In the genomic region with DNA sequence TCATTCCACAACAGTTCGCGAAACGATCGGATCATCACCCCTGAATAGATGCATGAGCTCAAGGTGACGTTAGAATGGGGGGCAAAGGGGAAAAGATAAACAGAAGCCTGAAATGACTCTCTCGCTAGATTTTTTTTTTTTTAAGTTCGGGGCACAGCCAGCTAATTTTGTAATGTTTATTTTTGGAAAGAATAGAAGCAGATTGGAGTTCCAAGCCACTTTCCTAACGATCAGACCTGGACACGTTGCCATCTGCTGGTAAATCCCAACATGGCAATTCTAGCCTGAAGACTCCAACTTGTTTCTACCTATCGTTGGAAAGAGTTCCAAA, we compare ENCODE assay signal across 8 mouse cellular contexts. TPM values are rescaled to one million over a fixed set of nuclear protein-coding genes. Genes with fewer than 3 reads are reported as not detected.
A peak's percentile ranks its signal among the peaks of the same experiment; 100 is the strongest.
DNase-seq lines count a peak whose midpoint lies in the region; ATAC-seq and TF ChIP-seq lines count a peak whose summit lies in the region.

A gene (minus strand): TSS at position 53 of the 331 bp plus-strand sequence.

- no peak for TF ChIP-seq POLR2A in lung, adult 2 months (IDR thresholded peaks at IDR 0.05; ENCODE audit: borderline replicate concordance, extremely low read depth, low read depth, low read length)

- peaks cover 17% of the 10 kb centered on the region for H3K4me1 ChIP-seq in brown adipose tissue, adult 24 weeks (ENCODE audit: control insufficient read depth, insufficient read depth, insufficient read length, low read length)
- peaks cover 30% of the 10 kb centered on the region for H3K4me1 ChIP-seq in forebrain, embryonic 12.5 days
- peaks cover 14% of the 10 kb centered on the region for H3K4me1 ChIP-seq in lung, adult 2 months (ENCODE audit: control insufficient read depth, insufficient read depth, low read length)
- H3K4me1 ChIP-seq in stomach, embryonic 14.5 days (ENCODE audit: control insufficient read depth, insufficient read depth, low read length) = peaks cover 17% of the 10 kb centered on the region

- intact Hi-C loops in heart, postnatal 36 days (cut with DNase I) = loop anchor here (1.0 kb wide), 1 partner anchor 107 kb away; no protein-coding TSS in a partner anchor

- H3K9me3 ChIP-seq in forebrain, embryonic 12.5 days = no peaks in the 10 kb centered on the region
- H3K9me3 ChIP-seq in stomach, embryonic 14.5 days (ENCODE audit: control insufficient read depth, low read depth, low read length) = no peaks in the 10 kb centered on the region

- TF ChIP-seq CTCF in layer of hippocampus, adult 2 months (conservative IDR thresholded peaks at IDR 0.05) = peak; percentile 78
- TF ChIP-seq CTCF in lung, adult 2 months (IDR thresholded peaks at IDR 0.05; ENCODE audit: insufficient read depth, low read length) = peak; percentile 45

- ATAC-seq in frontal cortex, adult (ENCODE audit: low TSS enrichment) = no peak
- no peak for ATAC-seq in forebrain, embryonic 12.5 days (ENCODE audit: low FRiP score)
- no peak for ATAC-seq in stomach, embryonic 14.5 days (ENCODE audit: insufficient number of reproducible peaks, insufficient read depth, low FRiP score, low read depth)

- H3K4me2 ChIP-seq in forebrain, embryonic 12.5 days = peak within 1 kb of the TSS; percentile 83
- peak within 1 kb of the TSS; percentile 84 for H3K4me2 ChIP-seq in stomach, embryonic 14.5 days (replicated peaks; ENCODE audit: low read depth, low read length)

- peak within 1 kb of the TSS; percentile 100 for H3K27ac ChIP-seq in brown adipose tissue, adult 24 weeks (replicated peaks; ENCODE audit: low read depth, low read length)
- peak within 1 kb of the TSS; percentile 91 for H3K27ac ChIP-seq in forebrain, embryonic 12.5 days
- peak within 1 kb of the TSS; percentile 98 for H3K27ac ChIP-seq in layer of hippocampus, adult 2 months
- H3K27ac ChIP-seq in stomach, embryonic 14.5 days (ENCODE audit: low read length) = peak within 1 kb of the TSS; percentile 91

- no peaks in the 10 kb centered on the region for H3K27me3 ChIP-seq in forebrain, embryonic 12.5 days
- no peaks in the 10 kb centered on the region for H3K27me3 ChIP-seq in stomach, embryonic 14.5 days (ENCODE audit: control insufficient read depth, insufficient read depth, low read length)

- peak within 1 kb of the TSS; percentile 92 for H3K4me3 ChIP-seq in brown adipose tissue, adult 24 weeks (ENCODE audit: insufficient read depth, low read depth, low read length)
- H3K4me3 ChIP-seq in forebrain, embryonic 12.5 days (replicated peaks) = peak within 1 kb of the TSS; percentile 91
- peak within 1 kb of the TSS; percentile 96 for H3K4me3 ChIP-seq in layer of hippocampus, adult 2 months
- peak within 1 kb of the TSS; percentile 73 for H3K4me3 ChIP-seq in lung, adult 2 months (replicated peaks; ENCODE audit: extremely low read depth, low read depth, low read length)
- H3K4me3 ChIP-seq in stomach, embryonic 14.5 days (ENCODE audit: low read depth, low read length) = peak within 1 kb of the TSS; percentile 92

- WGBS in forebrain, embryonic 12.5 days = 37% methylated on average over 10 of the region's 10 CpGs
- 6% methylated on average over 10 of the region's 10 CpGs for WGBS in lung, adult 2 months
- WGBS in stomach, embryonic 14.5 days = 19% methylated on average over 10 of the region's 10 CpGs

- peak within 1 kb of the TSS; percentile 86 for H3K9ac ChIP-seq in forebrain, embryonic 12.5 days
- peak within 1 kb of the TSS; percentile 95 for H3K9ac ChIP-seq in stomach, embryonic 14.5 days (replicated peaks; ENCODE audit: low read depth, low read length)

- H3K36me3 ChIP-seq in forebrain, embryonic 12.5 days (replicated peaks) = peaks cover 21% of the 10 kb centered on the region
- H3K36me3 ChIP-seq in stomach, embryonic 14.5 days (ENCODE audit: control insufficient read depth, insufficient read depth, low read length) = peaks cover 11% of the 10 kb centered on the region

- peak; percentile 53 to 75 for DNase-seq in frontal cortex, postnatal 36 days (ENCODE audit: low spot score in 2 of 2)
- peak; percentile 59 to 72 for DNase-seq in heart, postnatal 36 days
- DNase-seq in layer of hippocampus, adult 2 months (ENCODE audit: low spot score in 2 of 2) = peak; percentile 43 to 51
- peak; percentile 51 for DNase-seq in lung, adult 2 months

RNA-seq across cellular contexts. Expression of the gene that starts here (rescaled TPM):
- polyA plus RNA-seq in brown adipose tissue, adult 24 weeks (2012; ENCODE audit: insufficient read depth, insufficient read length, missing spikeins) = 47.7 and 58.9 TPM in 2 replicates
- 14.2 and 17.8 TPM in 2 replicates for polyA plus RNA-seq in forebrain, embryonic 12.5 days (2016; fragmentation: Nextera tagmentation; extraction: Ambion mirVana)
- 100 to 1,000 TPM; 154 to 160 TPM for total RNA-seq in heart, postnatal 36 days (2021)
- total RNA-seq in layer of hippocampus, adult 2 months (2021) = 100 to 1,000 TPM; 146 to 162 TPM
- polyA plus RNA-seq in lung, adult 2 months (2012; rRNA removed) = 46.2 and 62.4 TPM in 2 replicates
- 27.1 and 30.3 TPM in 2 replicates for polyA plus RNA-seq in stomach, embryonic 14.5 days (2014; fragmentation: Nextera tagmentation; extraction: Ambion mirVana)
